9 mouse cellular contexts compared by ENCODE assay signal in the genomic region with DNA sequence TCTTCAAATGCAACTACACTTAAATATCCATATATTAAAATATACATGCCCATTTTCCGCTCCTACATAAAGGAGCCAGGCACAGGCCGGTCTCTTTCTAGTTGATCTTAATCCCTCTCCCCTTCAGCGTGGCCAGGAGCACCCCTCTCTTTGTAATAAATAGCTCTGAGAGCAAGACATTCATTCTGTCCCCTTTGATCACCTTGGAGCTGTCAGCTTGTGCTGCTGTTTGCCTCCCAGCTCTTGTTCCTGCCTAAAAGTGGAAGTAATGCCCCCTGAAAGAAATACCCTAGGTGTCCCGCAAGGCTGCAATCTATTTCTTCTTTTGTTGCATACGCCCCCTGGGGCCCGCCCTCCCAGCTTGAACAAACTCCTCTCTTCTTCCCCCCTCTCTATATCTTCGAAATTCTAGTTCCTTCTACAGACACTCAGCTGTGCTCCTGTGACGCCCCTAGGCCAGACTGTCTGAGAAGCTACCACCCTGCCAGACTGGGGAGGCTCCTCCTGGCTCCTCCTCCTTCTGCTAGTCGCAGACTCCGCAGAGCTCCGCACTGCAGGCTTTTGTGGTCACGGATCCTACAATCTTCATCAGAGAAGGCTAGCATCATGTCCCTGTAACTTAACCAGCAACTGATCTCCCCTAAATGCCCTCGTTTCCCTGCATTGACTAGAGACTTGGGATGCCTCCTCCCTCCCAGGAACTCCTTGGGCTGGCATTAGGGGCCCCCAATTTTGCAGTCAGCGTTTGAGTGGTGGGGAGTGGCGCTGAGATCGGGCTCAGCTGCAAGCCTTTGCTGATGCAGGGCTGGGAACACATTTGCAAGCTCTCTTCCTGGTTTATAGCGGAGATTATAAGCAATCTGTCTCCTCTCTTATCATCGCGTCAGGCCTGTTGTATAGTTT.
A peak's percentile ranks its signal among the peaks of the same experiment; 100 is the strongest.
DNase-seq lines count a peak whose midpoint lies in the region; ATAC-seq and TF ChIP-seq lines count a peak whose summit lies in the region.
"Had no signal": no experiment of that assay in that cellular context is flagged by ENCODE, and none has a peak within 500 bp of the region (broad histone marks: within the 10 kb centered on the region; RNA-seq: fewer than 3 reads in every experiment).

No protein-coding gene starts in this region.

- no peaks in the 10 kb centered on the region for H3K36me3 ChIP-seq in hindbrain, embryonic 12.5 days
- no peaks in the 10 kb centered on the region for H3K36me3 ChIP-seq in small intestine, adult 2 months (ENCODE audit: control insufficient read depth, insufficient read depth, low read length)
- H3K36me3 ChIP-seq: G1E had no signal

- ATAC-seq in hindbrain, embryonic 12.5 days (ENCODE audit: low FRiP score) = peak; percentile 98
- no peak for ATAC-seq in megakaryocyte-erythroid progenitor cell, adult 5-6 weeks (replicated peaks; ENCODE audit: low FRiP score, low TSS enrichment, poor library complexity, severe bottlenecking)

- no peak for TF ChIP-seq POLR2A in small intestine, adult 2 months (IDR thresholded peaks at IDR 0.05; ENCODE audit: low read depth, low read length)

- H3K4me3 ChIP-seq in hindbrain, embryonic 12.5 days = peak overlapping the region; percentile 35
- H3K4me3 ChIP-seq in left cerebral cortex, adult 2 months = peak overlapping the region; percentile 53
- H3K4me3 ChIP-seq in small intestine, adult 2 months (ENCODE audit: low read depth, low read length) = peak overlapping the region; percentile 35

- 2% methylated on average over 19 of the region's 19 CpGs for WGBS in hindbrain, embryonic 12.5 days
- 9% methylated on average over 19 of the region's 19 CpGs for whole genome bisulfite sequencing in small intestine, adult 2 months

- peaks cover 15% of the 10 kb centered on the region for H3K4me1 ChIP-seq in hindbrain, embryonic 12.5 days
- no peaks in the 10 kb centered on the region for H3K4me1 ChIP-seq in small intestine, adult 2 months (ENCODE audit: control insufficient read depth, insufficient read depth, insufficient read length, low read length)

- DNase-seq in Muller cell, postnatal 12 days (ENCODE audit: inconsistent ontology term) = peak; percentile 66
- peak; percentile 47 for DNase-seq in cerebellum, adult 9-11 months
- peak; percentile 53 to 65 for DNase-seq in frontal cortex, postnatal 10 days (ENCODE audit: low spot score in 2 of 2)
- DNase-seq in left cerebral cortex, adult 2 months (ENCODE audit: extremely low spot score in 1 of 2, low spot score in 2 of 2) = peak; percentile 31 to 62
- DNase-seq in lung, postnatal 4 days = peak; percentile 64 to 85

- H3K9ac ChIP-seq in hindbrain, embryonic 12.5 days = peak overlapping the region; percentile 61

- peak overlapping the region; percentile 96 for H3K27ac ChIP-seq in hindbrain, embryonic 12.5 days
- peak overlapping the region; percentile 75 for H3K27ac ChIP-seq in left cerebral cortex, adult 2 months
- no peak overlapping the region for H3K27ac ChIP-seq in small intestine, adult 2 months (ENCODE audit: insufficient read depth, low read depth, low read length)

- peak overlapping the region; percentile 58 for H3K4me2 ChIP-seq in hindbrain, embryonic 12.5 days (replicated peaks)

- intact Hi-C loops in left cerebral cortex, adult 2 months (cut with DNase I) = loop anchor here (2.0 kb wide), 1 partner anchor 697 kb away; a partner anchor contains a TSS

- no peak; the same call in 1 of the 2 replicates for TF ChIP-seq CTCF in left cerebral cortex, adult 2 months (IDR thresholded peaks at IDR 0.05)
- TF ChIP-seq CTCF in small intestine, adult 2 months (IDR thresholded peaks at IDR 0.05; ENCODE audit: extremely low read depth, insufficient read length, insufficient replicate concordance, low read depth, low read length) = no peak

- H3K27me3 ChIP-seq in hindbrain, embryonic 12.5 days = no peaks in the 10 kb centered on the region
- no peaks in the 10 kb centered on the region for H3K27me3 ChIP-seq in small intestine, adult 2 months (ENCODE audit: control insufficient read depth, insufficient read depth, low read length)

- H3K9me3 ChIP-seq in hindbrain, embryonic 12.5 days (replicated peaks) = no peaks in the 10 kb centered on the region
